Mouse (Mus musculus): ENCODE results near the gene Adarb2. TPM values are rescaled to one million over a fixed set of nuclear protein-coding genes. Genes with fewer than 3 reads are reported as not detected.

The Adarb2 gene
- polyA plus RNA-seq (2014; fragmentation: Nextera tagmentation; extraction: Ambion mirVana) = 0.41 and 0.46 TPM in 2 replicates

DNA sequence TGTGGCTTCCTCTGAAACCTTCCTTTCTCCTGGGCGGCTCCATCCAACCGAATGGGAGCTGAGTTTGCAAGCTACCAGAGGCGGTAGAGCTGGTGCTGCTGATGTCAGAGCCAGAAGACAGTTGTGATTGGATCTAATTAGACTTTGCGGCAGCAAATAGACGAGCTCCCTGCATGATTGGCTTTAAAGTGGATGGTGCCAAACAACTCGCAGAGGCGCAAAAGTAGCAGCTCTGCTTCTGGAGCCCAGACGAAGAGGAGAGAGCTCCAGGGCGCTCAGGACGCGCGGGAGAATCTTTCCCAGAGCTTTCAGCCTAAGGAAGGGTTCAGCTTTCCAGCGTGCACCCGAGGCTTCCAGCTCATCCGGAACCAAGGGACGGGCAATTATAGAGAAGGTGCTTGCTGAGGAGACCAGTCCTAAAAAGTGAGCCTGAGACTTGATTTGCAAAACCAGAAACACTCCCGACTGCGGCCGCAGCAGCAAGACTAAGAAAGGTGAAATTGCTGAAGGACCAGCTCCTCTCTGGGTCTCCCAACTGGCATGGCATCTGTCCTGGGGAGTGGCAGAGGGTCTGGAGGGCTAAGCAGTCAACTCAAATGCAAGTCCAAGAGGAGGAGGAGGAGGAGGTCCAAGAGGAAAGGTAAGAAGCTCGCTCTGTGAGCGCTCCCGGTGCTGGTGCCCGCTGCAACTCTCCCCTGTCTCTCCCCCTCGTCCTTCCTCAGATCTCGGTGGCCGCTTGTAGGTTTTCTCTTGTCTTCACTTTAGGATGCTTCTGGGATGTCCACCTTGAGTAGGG is at the start of gene Adarb2:
TSS of gene Adarb2 (plus strand) at position 186 of the 796 bp plus-strand sequence.
- H3K27ac ChIP-seq (ENCODE audit: low read depth, low read length) = no peak within 1 kb of the TSS
- H3K27me3 ChIP-seq (ENCODE audit: control insufficient read depth, insufficient read depth, low read length) = peaks cover 18% of the 10 kb centered on the region; the same call in 1 of the 2 replicates
- H3K9me3 ChIP-seq (ENCODE audit: control insufficient read depth, low read length) = no peaks in the 10 kb centered on the region
- peak within 1 kb of the TSS; percentile 47 for H3K4me2 ChIP-seq (replicated peaks; ENCODE audit: low read depth, low read length)
- ATAC-seq (ENCODE audit: low FRiP score, low TSS enrichment) = peak; percentile 97
- no peaks in the 10 kb centered on the region for H3K4me1 ChIP-seq (ENCODE audit: control insufficient read depth, insufficient read depth, low read length)
- peak within 1 kb of the TSS; percentile 32 for H3K4me3 ChIP-seq (ENCODE audit: low read length)
- H3K36me3 ChIP-seq (ENCODE audit: control insufficient read depth, insufficient read depth, low read length) = no peaks in the 10 kb centered on the region
- H3K9ac ChIP-seq (ENCODE audit: low read depth, low read length) = no peak within 1 kb of the TSS
- WGBS = 1% methylated on average over 26 of the region's 26 CpGs

- Histone ChIP-seq H3K4me2 (replicated peaks; ENCODE audit: low read depth, low read length) (no peak overlapping the region), H3K27ac (ENCODE audit: low read depth, low read length) (no peak overlapping the region), H3K9ac (ENCODE audit: low read depth, low read length) (no peak overlapping the region), H3K4me1 (ENCODE audit: control insufficient read depth, insufficient read depth, low read length) (no peaks in the 10 kb centered on the region), H3K27me3 (ENCODE audit: control insufficient read depth, insufficient read depth, low read length) (no peaks in the 10 kb centered on the region), H3K9me3 (ENCODE audit: control insufficient read depth, low read length) (no peaks in the 10 kb centered on the region), H3K4me3 (ENCODE audit: low read length) (no peak overlapping the region), H3K36me3 (ENCODE audit: control insufficient read depth, insufficient read depth, low read length) (no peaks in the 10 kb centered on the region)
- WGBS = 85% methylated on average over 1 of the region's 1 CpGs
- no peak for ATAC-seq (ENCODE audit: low FRiP score, low TSS enrichment)
Observed at GRCm38 (mm10) chr13:8173800-8174199, 28.9 kb upstream of the Adarb2 start.

DNA sequence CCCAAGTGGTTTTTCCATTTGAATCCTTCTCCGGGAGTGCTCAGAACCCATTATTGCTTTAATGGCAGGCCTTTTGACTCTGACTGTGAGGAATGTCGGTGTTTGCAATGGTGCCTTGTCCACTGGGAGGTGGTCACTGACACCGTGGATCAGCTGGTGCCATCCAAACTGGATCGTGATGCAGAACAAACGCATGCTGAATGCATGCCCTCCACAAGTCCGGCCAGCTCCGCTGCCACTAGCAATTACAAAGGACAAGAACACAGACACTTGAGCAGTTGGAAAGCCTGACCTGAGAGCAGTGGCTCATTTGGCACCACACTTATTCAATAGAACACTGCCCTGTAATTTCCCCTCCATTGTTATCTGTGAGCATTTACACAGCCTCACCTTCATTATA is 10.7 kb upstream of the Adarb2 start:
- H3K36me3 ChIP-seq (ENCODE audit: control insufficient read depth, insufficient read depth, low read length) = no peaks in the 10 kb centered on the region
- ATAC-seq (ENCODE audit: low FRiP score, low TSS enrichment) = no peak
- H3K4me2 ChIP-seq (replicated peaks; ENCODE audit: low read depth, low read length) = no peak overlapping the region
- no peaks in the 10 kb centered on the region for H3K27me3 ChIP-seq (ENCODE audit: control insufficient read depth, insufficient read depth, low read length)
- WGBS = 27% methylated on average over 7 of the region's 7 CpGs
- no peak overlapping the region for H3K4me3 ChIP-seq (ENCODE audit: low read length)
- H3K27ac ChIP-seq (ENCODE audit: low read depth, low read length) = no peak overlapping the region
- no peaks in the 10 kb centered on the region for H3K9me3 ChIP-seq (ENCODE audit: control insufficient read depth, low read length)
- no peak overlapping the region for H3K9ac ChIP-seq (ENCODE audit: low read depth, low read length)
- no peaks in the 10 kb centered on the region for H3K4me1 ChIP-seq (ENCODE audit: control insufficient read depth, insufficient read depth, low read length)

GRCm38 (mm10) chr13:8199186-8199880 is 3.3 kb upstream of the Adarb2 start:
- Histone ChIP-seq H3K4me1 (ENCODE audit: control insufficient read depth, insufficient read depth, low read length) (no peaks in the 10 kb centered on the region), H3K36me3 (ENCODE audit: control insufficient read depth, insufficient read depth, low read length) (no peaks in the 10 kb centered on the region), H3K27me3 (ENCODE audit: control insufficient read depth, insufficient read depth, low read length) (peaks cover 14% of the 10 kb centered on the region; the same call in 1 of the 2 replicates), H3K4me3 (ENCODE audit: low read length) (no peak overlapping the region), H3K27ac (ENCODE audit: low read depth, low read length) (no peak overlapping the region), H3K9ac (ENCODE audit: low read depth, low read length) (no peak overlapping the region), H3K9me3 (ENCODE audit: control insufficient read depth, low read length) (no peaks in the 10 kb centered on the region), H3K4me2 (replicated peaks; ENCODE audit: low read depth, low read length) (no peak overlapping the region)
- no peak for ATAC-seq (ENCODE audit: low FRiP score, low TSS enrichment)
- 57% methylated on average over 3 of the region's 3 CpGs for whole genome bisulfite sequencing

DNA sequence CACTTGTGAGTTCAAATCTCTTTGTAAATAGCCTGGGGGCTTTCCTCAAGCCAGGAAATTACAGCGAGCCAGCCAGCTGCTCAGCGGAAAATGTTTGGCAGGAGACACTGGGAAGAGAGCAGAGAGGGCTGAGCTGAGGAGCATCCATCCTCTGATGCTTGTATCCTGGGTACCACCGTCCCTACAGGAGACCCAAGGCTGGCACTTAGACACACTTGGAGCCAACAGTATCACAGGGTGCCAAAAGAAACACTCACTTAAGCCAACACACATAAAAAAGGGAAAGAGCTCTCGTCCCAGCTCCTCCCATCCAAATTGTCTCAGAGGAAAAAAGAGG is 779 bp downstream of the Adarb2 start:
- Histone ChIP-seq H3K4me3 (ENCODE audit: low read length) (peak overlapping the region; percentile 32), H3K9me3 (ENCODE audit: control insufficient read depth, low read length) (no peaks in the 10 kb centered on the region), H3K4me2 (replicated peaks; ENCODE audit: low read depth, low read length) (peak overlapping the region; percentile 47), H3K27ac (ENCODE audit: low read depth, low read length) (no peak overlapping the region), H3K36me3 (ENCODE audit: control insufficient read depth, insufficient read depth, low read length) (no peaks in the 10 kb centered on the region), H3K4me1 (ENCODE audit: control insufficient read depth, insufficient read depth, low read length) (no peaks in the 10 kb centered on the region), H3K27me3 (ENCODE audit: control insufficient read depth, insufficient read depth, low read length) (peaks cover 18% of the 10 kb centered on the region; the same call in 1 of the 2 replicates), H3K9ac (ENCODE audit: low read depth, low read length) (no peak overlapping the region)
- WGBS = 0% methylated on average over 4 of the region's 4 CpGs
- no peak for ATAC-seq (ENCODE audit: low FRiP score, low TSS enrichment)

DNA sequence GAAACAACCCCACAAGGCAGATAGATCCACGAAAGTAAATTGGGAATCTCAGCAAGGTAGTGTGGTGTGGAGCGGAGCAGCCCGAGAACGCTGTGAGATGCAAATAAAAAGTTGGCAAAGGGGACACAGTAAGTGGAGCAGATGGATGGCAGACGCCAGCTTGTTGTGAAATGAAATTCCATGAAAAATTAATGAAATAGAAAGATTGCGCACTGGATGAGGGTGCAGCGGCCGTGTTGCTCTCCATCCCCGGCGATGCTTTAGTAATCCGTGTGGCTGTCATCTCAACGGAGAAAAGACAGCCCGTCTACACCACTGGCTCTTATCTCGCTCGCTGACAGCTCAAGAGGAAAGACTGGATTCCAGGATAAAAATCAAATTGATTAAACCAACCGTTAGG is 4.7 kb downstream of the Adarb2 start:
- H3K36me3 ChIP-seq (ENCODE audit: control insufficient read depth, insufficient read depth, low read length) = no peaks in the 10 kb centered on the region
- no peak overlapping the region for H3K27ac ChIP-seq (ENCODE audit: low read depth, low read length)
- no peaks in the 10 kb centered on the region for H3K4me1 ChIP-seq (ENCODE audit: control insufficient read depth, insufficient read depth, low read length)
- no peaks in the 10 kb centered on the region for H3K9me3 ChIP-seq (ENCODE audit: control insufficient read depth, low read length)
- no peak overlapping the region for H3K4me2 ChIP-seq (replicated peaks; ENCODE audit: low read depth, low read length)
- H3K27me3 ChIP-seq (ENCODE audit: control insufficient read depth, insufficient read depth, low read length) = peaks cover 17% of the 10 kb centered on the region; the same call in 1 of the 2 replicates
- no peak for ATAC-seq (ENCODE audit: low FRiP score, low TSS enrichment)
- no peak overlapping the region for H3K4me3 ChIP-seq (ENCODE audit: low read length)
- WGBS = 82% methylated on average over 16 of the region's 16 CpGs
- no peak overlapping the region for H3K9ac ChIP-seq (ENCODE audit: low read depth, low read length)

- no peaks in the 10 kb centered on the region for H3K36me3 ChIP-seq (ENCODE audit: control insufficient read depth, insufficient read depth, low read length)
- H3K27me3 ChIP-seq (ENCODE audit: control insufficient read depth, insufficient read depth, low read length) = no peaks in the 10 kb centered on the region; the same call in 1 of the 2 replicates
- H3K9me3 ChIP-seq (ENCODE audit: control insufficient read depth, low read length) = no peaks in the 10 kb centered on the region
- no peak overlapping the region for H3K27ac ChIP-seq (ENCODE audit: low read depth, low read length)
- H3K4me2 ChIP-seq (replicated peaks; ENCODE audit: low read depth, low read length) = no peak overlapping the region
- no peak overlapping the region for H3K9ac ChIP-seq (ENCODE audit: low read depth, low read length)
- WGBS = 77% methylated on average over 4 of the region's 4 CpGs
- H3K4me3 ChIP-seq (ENCODE audit: low read length) = no peak overlapping the region
- no peaks in the 10 kb centered on the region for H3K4me1 ChIP-seq (ENCODE audit: control insufficient read depth, insufficient read depth, low read length)
- no peak for ATAC-seq (ENCODE audit: low FRiP score, low TSS enrichment)
Observed at GRCm38 (mm10) chr13:8210776-8211175, 8.1 kb downstream of the Adarb2 start.

DNA sequence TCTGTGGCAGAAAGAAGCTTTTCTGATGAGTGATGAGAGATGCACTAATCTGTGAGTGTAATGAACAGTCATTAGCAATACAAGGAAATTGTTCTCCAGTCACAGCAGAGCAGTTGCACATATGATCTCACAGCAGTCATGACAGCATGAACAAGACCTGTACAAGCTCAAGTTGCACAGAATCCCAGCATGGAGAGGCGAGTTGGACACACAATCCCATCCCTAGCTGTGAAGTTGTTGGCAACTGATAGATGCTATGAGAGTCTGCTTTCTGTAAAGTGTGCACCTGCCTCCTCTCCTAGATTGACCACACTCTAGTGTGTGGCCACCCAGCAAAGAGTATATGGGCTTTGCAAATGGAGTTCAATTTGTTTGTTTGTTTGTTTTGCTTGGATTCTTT is 36.2 kb downstream of the Adarb2 start:
- H3K36me3 ChIP-seq (ENCODE audit: control insufficient read depth, insufficient read depth, low read length) = no peaks in the 10 kb centered on the region
- no peak overlapping the region for H3K4me3 ChIP-seq (ENCODE audit: low read length)
- no peak overlapping the region for H3K4me2 ChIP-seq (replicated peaks; ENCODE audit: low read depth, low read length)
- H3K27me3 ChIP-seq (ENCODE audit: control insufficient read depth, insufficient read depth, low read length) = no peaks in the 10 kb centered on the region
- no peak overlapping the region for H3K9ac ChIP-seq (ENCODE audit: low read depth, low read length)
- ATAC-seq (ENCODE audit: low FRiP score, low TSS enrichment) = no peak
- H3K9me3 ChIP-seq (ENCODE audit: control insufficient read depth, low read length) = no peaks in the 10 kb centered on the region
- H3K4me1 ChIP-seq (ENCODE audit: control insufficient read depth, insufficient read depth, low read length) = no peaks in the 10 kb centered on the region
- no peak overlapping the region for H3K27ac ChIP-seq (ENCODE audit: low read depth, low read length)
- WGBS = 77% methylated on average over 1 of the region's 1 CpGs

GRCm38 (mm10) chr13:8248016-8248667 is 45.5 kb downstream of the Adarb2 start:
- Histone ChIP-seq H3K4me3 (ENCODE audit: low read length) (no peak overlapping the region), H3K9me3 (ENCODE audit: control insufficient read depth, low read length) (no peaks in the 10 kb centered on the region), H3K9ac (ENCODE audit: low read depth, low read length) (no peak overlapping the region), H3K4me1 (ENCODE audit: control insufficient read depth, insufficient read depth, low read length) (no peaks in the 10 kb centered on the region), H3K36me3 (ENCODE audit: control insufficient read depth, insufficient read depth, low read length) (no peaks in the 10 kb centered on the region), H3K4me2 (replicated peaks; ENCODE audit: low read depth, low read length) (no peak overlapping the region), H3K27me3 (ENCODE audit: control insufficient read depth, insufficient read depth, low read length) (no peaks in the 10 kb centered on the region), H3K27ac (ENCODE audit: low read depth, low read length) (no peak overlapping the region)
- no peak for ATAC-seq (ENCODE audit: low FRiP score, low TSS enrichment)
- WGBS = 56% methylated on average over 5 of the region's 5 CpGs

All from kidney, embryonic 14.5 days (tissue).